Mouse (Mus musculus) liver, embryonic 14.5 days (tissue): ENCODE data around the gene Vcam1. TPM values are rescaled to one million over a fixed set of nuclear protein-coding genes. Genes with fewer than 3 reads are reported as not detected.

Experiments
- ATAC-seq: fragments of 200-750 bp; cut with Nextera tagmentation; 2 replicates; pipeline ENCODE4 v1.8.0; 2017; ENCODE audit warnings: moderate number of reproducible peaks, mild to moderate bottlenecking, moderate library complexity; ENCODE audit not compliant: insufficient read depth
- DNase-seq, 3 experiments: peaks; one replicate each; pipeline ENCODE4 v3.0.0-alpha.2; 2012 to 2013; ENCODE audit warnings: low read depth in 3 of 3, low spot score in 3 of 3
- H3K27ac ChIP-seq: fragments of 300-500 bp; sonication (generic); 2 replicates; pipeline ENCODE4 v1.5.1; 2014; ENCODE audit warnings: moderate library complexity, mild to moderate bottlenecking, control low read depth, inconsistent platforms
- H3K27me3 ChIP-seq: fragments of 300-500 bp; sonication (generic); 2 replicates; pipeline ENCODE4 v1.6.1; 2014; ENCODE audit warnings: mild to moderate bottlenecking, low read length, moderate library complexity; ENCODE audit not compliant: control insufficient read depth, insufficient read depth
- H3K36me3 ChIP-seq: fragments of 300-500 bp; sonication (generic); replicated peaks from 2 replicates; pipeline ENCODE4 v1.6.1; 2014; ENCODE audit warnings: low read depth; ENCODE audit not compliant: control insufficient read depth, insufficient read depth
- H3K4me1 ChIP-seq, 2 experiments: fragments of 200-500 bp in 1 of 2; fragments of 300-500 bp in 1 of 2; sonication (generic) in 1 of 2; replicated peaks; 2 replicates each; pipeline ENCODE4 v1.6.1; 2012 to 2014; ENCODE audit warnings: antibody characterized with exemption in 1 of 2, inconsistent platforms in 1 of 2, low read length in 1 of 2; ENCODE audit not compliant: control insufficient read depth in 2 of 2, insufficient read depth in 2 of 2
- H3K4me2 ChIP-seq: fragments of 300-500 bp; sonication (generic); 2 replicates; pipeline ENCODE4 v1.6.1; 2014; ENCODE audit warnings: low read depth, mild to moderate bottlenecking, control low read depth, moderate library complexity
- H3K4me3 ChIP-seq, 2 experiments: fragments of 200-500 bp in 1 of 2; fragments of 300-500 bp in 1 of 2; sonication (generic) in 1 of 2; 2 replicates each; pipeline ENCODE4 v1.5.1; 2012 to 2014; ENCODE audit warnings: low read depth in 2 of 2, low read length in 2 of 2, mild to moderate bottlenecking in 2 of 2, control low read depth in 1 of 2, inconsistent platforms in 1 of 2, moderate library complexity in 1 of 2; ENCODE audit not compliant: insufficient read depth in 1 of 2
- H3K9ac ChIP-seq: fragments of 300-500 bp; sonication (generic); replicated peaks from 2 replicates; pipeline ENCODE4 v1.6.1; 2014; ENCODE audit warnings: mild to moderate bottlenecking, control low read depth, moderate library complexity
- H3K9me3 ChIP-seq: fragments of 300-500 bp; sonication (generic); 2 replicates; pipeline ENCODE4 v1.6.1; 2016; ENCODE audit warnings: low read length, mixed read lengths; ENCODE audit not compliant: control insufficient read depth
- CTCF ChIP-seq: IDR thresholded peaks from 2 replicates; pipeline ENCODE4 v1.5.1; 2016; ENCODE audit warnings: antibody characterized with exemption, low read depth, control low read depth
- EP300 ChIP-seq: IDR thresholded peaks from 2 replicates; pipeline ENCODE4 v1.6.1; 2016; ENCODE audit warnings: antibody characterized with exemption, low read depth
- WGBS: fragments of 180-500 bp; shearing (Covaris S2); extraction: QIAGEN DNeasy Blood & Tissue Kit; methylation state at CpG from one replicate; pipeline ENCODE4 v1.1.7; 2014; ENCODE audit not compliant: insufficient replicate concordance; 5-methylcytosine and 5-hydroxymethylcytosine counted together
- polyA plus RNA-seq, 2 experiments: library from polyadenylated mRNA; depleted of rRNA in 1 of 2; stranded (reverse) in 1 of 2; unstranded in 1 of 2; fragments of >200 nt; fragmentation: Nextera tagmentation in 1 of 2; extraction: Ambion mirVana in 1 of 2; gene quantifications; 2 replicates each; pipeline versions ENCODE4 v1.2.1 to v1.2.3; 2012 to 2014

The Vcam1 gene
- polyA plus RNA-seq, 2 experiments, result 22.3 to 74.2 TPM

- DNase-seq, result no peak
- no peak for ATAC-seq
- Histone ChIP-seq H3K4me3 (peak overlapping the region; percentile 39 to 70), H3K4me2 (peak overlapping the region; percentile 43), H3K36me3 (no peaks in the 10 kb centered on the region; the same call in 1 of the 2 replicates), H3K27me3 (no peaks in the 10 kb centered on the region), H3K4me1 (peaks cover 2 to 4% of the 10 kb centered on the region in 2 experiments; a peak in 1 of 4 replicates), H3K27ac (no peak overlapping the region), H3K9me3 (no peaks in the 10 kb centered on the region), H3K9ac (no peak overlapping the region)
- no peak for TF ChIP-seq CTCF
- WGBS, result 34% methylated on average over 3 of the region's 3 CpGs
Measured at GRCm38 (mm10) chr3:116127836-116128235, 1.7 kb downstream of the Vcam1 start.

GRCm38 (mm10) chr3:116127281-116127680 is 2.2 kb downstream of the Vcam1 start:
- Histone ChIP-seq H3K9me3 (no peaks in the 10 kb centered on the region), H3K4me2 (peak overlapping the region; percentile 50), H3K4me1 (peaks cover 2 to 4% of the 10 kb centered on the region in 2 experiments; a peak in 1 of 4 replicates), H3K27me3 (no peaks in the 10 kb centered on the region), H3K27ac (no peak overlapping the region), H3K4me3 (peak overlapping the region; percentile 41 to 42; a peak in 3 of 4 replicates), H3K9ac (peak overlapping the region; percentile 9; the same call in 1 of the 2 replicates), H3K36me3 (no peaks in the 10 kb centered on the region; the same call in 1 of the 2 replicates)
- no peak for ATAC-seq
- DNase-seq, result no peak
- TF ChIP-seq EP300 (no peak), CTCF (no peak)
- WGBS, result 38% methylated on average over 2 of the region's 2 CpGs

- Histone ChIP-seq H3K27ac (no peak overlapping the region), H3K9me3 (no peaks in the 10 kb centered on the region), H3K4me1 (peaks cover 2 to 4% of the 10 kb centered on the region in 2 experiments; a peak in 1 of 4 replicates), H3K36me3 (no peaks in the 10 kb centered on the region; the same call in 1 of the 2 replicates), H3K9ac (peak overlapping the region; percentile 9; the same call in 1 of the 2 replicates), H3K4me2 (peak overlapping the region; percentile 50), H3K4me3 (peak overlapping the region; percentile 30 to 41), H3K27me3 (no peaks in the 10 kb centered on the region)
- TF ChIP-seq EP300 (no peak), CTCF (no peak)
- DNase-seq (no peak), ATAC-seq (peak; percentile 60)
- 50% methylated on average over 7 of the region's 7 CpGs for WGBS
Measured at GRCm38 (mm10) chr3:116126508-116127190, 2.8 kb downstream of the Vcam1 start.

- Histone ChIP-seq H3K27ac (no peak overlapping the region), H3K9ac (no peak overlapping the region), H3K4me3 (0 out of 4 replicates have a peak overlapping the region, but pooled peaks of 1 of the 2 experiments have one; percentile 2)
Measured at GRCm38 (mm10) chr3:116126070-116126469, 3.4 kb downstream of the Vcam1 start.

GRCm38 (mm10) chr3:116123827-116124226 is 5.7 kb downstream of the Vcam1 start:
- ATAC-seq (no peak), DNase-seq (no peak)
- no peak overlapping the region for H3K9ac ChIP-seq
- H3K27ac ChIP-seq, result no peak overlapping the region
- no peak overlapping the region for H3K4me3 ChIP-seq
- no peaks in the 10 kb centered on the region for H3K27me3 ChIP-seq
- H3K36me3 ChIP-seq, result no peaks in the 10 kb centered on the region; the same call in 1 of the 2 replicates
- TF ChIP-seq EP300 (no peak), CTCF (no peak)
- H3K9me3 ChIP-seq, result no peaks in the 10 kb centered on the region
- WGBS, result 67% methylated on average over 3 of the region's 3 CpGs
- H3K4me2 ChIP-seq, result no peak overlapping the region
- H3K4me1 ChIP-seq, result peaks cover 2 to 4% of the 10 kb centered on the region in 2 experiments; a peak in 1 of 4 replicates

More at GRCm38 (mm10) chr3:116126070-116126469, 3.4 kb downstream of the Vcam1 start:
- H3K4me1 ChIP-seq, result peaks cover 2 to 4% of the 10 kb centered on the region in 2 experiments; a peak in 1 of 4 replicates
- no peak for TF ChIP-seq CTCF
- TF ChIP-seq EP300, result no peak
- WGBS, result 60% methylated on average over 4 of the region's 4 CpGs
- ATAC-seq (no peak), DNase-seq (no peak)
- no peaks in the 10 kb centered on the region for H3K9me3 ChIP-seq
- H3K36me3 ChIP-seq, result no peaks in the 10 kb centered on the region; the same call in 1 of the 2 replicates
- H3K27me3 ChIP-seq, result no peaks in the 10 kb centered on the region
- peak overlapping the region; percentile 50 for H3K4me2 ChIP-seq
